Mouse (Mus musculus): ENCODE measurements around the gene Hnrnpa0. TPM values are rescaled to one million over a fixed set of nuclear protein-coding genes. Genes with fewer than 3 reads are reported as not detected.
"Not testable (repeated sequence)": the region's sequence is repeated elsewhere in the genome, so short reads cannot be mapped to it uniquely, and the experiment has no call there.

Gene Hnrnpa0
- polyA plus RNA-seq, 1 experiment from 2014 or later = 13.7 TPM

DNA sequence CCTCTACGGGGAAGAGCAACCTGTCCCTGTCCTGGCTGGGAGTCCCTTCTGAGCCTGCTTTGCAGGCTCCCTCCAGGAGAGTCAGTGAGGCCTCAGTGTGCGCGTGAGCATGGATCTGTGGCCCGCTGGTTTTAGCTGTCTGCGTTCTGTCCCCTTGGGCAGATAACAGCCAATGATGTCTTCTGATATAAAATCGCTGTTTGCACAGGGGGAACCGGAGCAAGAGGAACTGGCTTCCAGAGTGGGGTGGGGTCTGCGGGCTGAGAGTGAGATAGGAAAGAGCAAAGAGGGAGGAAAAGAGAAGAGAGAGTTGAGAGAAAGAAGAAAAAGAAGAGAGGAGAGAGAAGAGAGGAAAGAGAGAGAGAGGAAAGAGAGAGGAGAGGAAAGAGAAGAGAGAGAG is 28.7 kb upstream of the Hnrnpa0 start:
- Histone ChIP-seq H3K36me3 (ENCODE audit: control insufficient read depth, insufficient read depth) (peaks cover 16% of the 10 kb centered on the region), H3K4me3 (ENCODE audit: low read length) (peak overlapping the region; percentile 81), H3K4me2 (ENCODE audit: low read depth, low read length) (peak overlapping the region; percentile 87), H3K27me3 (ENCODE audit: control insufficient read depth, insufficient read depth, low read length) (no peaks in the 10 kb centered on the region), H3K9me3 (replicated peaks; ENCODE audit: control insufficient read depth, low read length) (peaks cover 3% of the 10 kb centered on the region; the same call in 1 of the 2 replicates), H3K9ac (ENCODE audit: low read length) (peak overlapping the region; percentile 82), H3K27ac (ENCODE audit: low read length) (no peak overlapping the region; the same call in 1 of the 2 replicates), H3K4me1 (ENCODE audit: control insufficient read depth, insufficient read depth, low read length) (peaks cover 5% of the 10 kb centered on the region)
- 14% methylated on average over 8 of the region's 8 CpGs for whole genome bisulfite sequencing
- no peak; the same call in 1 of the 2 replicates for ATAC-seq (replicated peaks; ENCODE audit: extremely low read depth, insufficient read depth, low FRiP score)

DNA sequence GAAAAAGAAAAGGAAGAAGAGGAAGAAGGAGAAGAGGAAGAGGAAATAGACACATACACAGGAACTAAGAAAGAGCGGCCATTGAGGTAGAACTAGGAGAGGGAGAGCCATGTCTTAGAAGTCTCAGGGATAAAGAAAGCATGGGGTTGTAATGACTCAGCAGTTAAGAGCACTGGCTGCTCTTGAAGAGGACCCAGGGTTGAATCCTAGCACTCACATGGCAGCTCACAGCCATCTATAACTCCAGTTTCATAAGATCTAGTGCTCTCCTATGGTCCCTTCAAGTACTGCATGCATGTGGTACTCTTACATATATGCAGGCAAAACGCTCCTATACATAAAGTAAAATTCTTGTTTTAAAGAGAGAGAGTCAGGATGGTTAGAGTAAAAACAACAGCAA is 27.7 kb upstream of the Hnrnpa0 start:
- no peaks in the 10 kb centered on the region for H3K27me3 ChIP-seq (ENCODE audit: control insufficient read depth, insufficient read depth, low read length)
- no peak for ATAC-seq (replicated peaks; ENCODE audit: extremely low read depth, insufficient read depth, low FRiP score)

DNA sequence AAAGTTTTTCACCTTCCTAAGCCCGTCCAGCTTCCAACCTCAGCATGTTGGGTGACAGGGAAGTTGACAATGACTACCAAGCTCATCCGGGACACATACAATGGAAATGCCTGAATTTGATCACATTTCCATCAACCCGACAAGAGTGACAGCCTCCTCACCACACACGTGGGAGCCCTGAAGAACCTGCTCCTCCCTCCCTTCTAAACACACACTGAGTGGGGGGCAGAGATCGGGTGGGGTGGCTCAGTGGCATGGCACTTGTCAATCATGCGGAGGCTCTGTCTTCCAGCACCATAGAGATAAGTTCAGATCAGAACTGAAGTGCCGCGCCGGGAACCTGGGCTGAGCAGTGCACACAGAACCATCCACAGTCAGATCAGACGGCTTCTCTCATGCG is 22.1 kb upstream of the Hnrnpa0 start:
- 69% methylated on average over 11 of the region's 11 CpGs for WGBS
- ATAC-seq (replicated peaks; ENCODE audit: extremely low read depth, insufficient read depth, low FRiP score) = no peak

More for the DNA sequence above, 27.7 kb upstream of the Hnrnpa0 start:
- no peak overlapping the region for H3K9ac ChIP-seq (ENCODE audit: low read length)
- no peak overlapping the region for H3K27ac ChIP-seq (ENCODE audit: low read length)
- WGBS = 90% methylated on average over 2 of the region's 2 CpGs
- no peaks in the 10 kb centered on the region for H3K9me3 ChIP-seq (replicated peaks; ENCODE audit: control insufficient read depth, low read length)
- peaks cover 11% of the 10 kb centered on the region for H3K36me3 ChIP-seq (ENCODE audit: control insufficient read depth, insufficient read depth)
- H3K4me1 ChIP-seq (ENCODE audit: control insufficient read depth, insufficient read depth, low read length) = peaks cover 5% of the 10 kb centered on the region
- no peak overlapping the region for H3K4me3 ChIP-seq (ENCODE audit: low read length)
- H3K4me2 ChIP-seq (ENCODE audit: low read depth, low read length) = no peak overlapping the region

DNA sequence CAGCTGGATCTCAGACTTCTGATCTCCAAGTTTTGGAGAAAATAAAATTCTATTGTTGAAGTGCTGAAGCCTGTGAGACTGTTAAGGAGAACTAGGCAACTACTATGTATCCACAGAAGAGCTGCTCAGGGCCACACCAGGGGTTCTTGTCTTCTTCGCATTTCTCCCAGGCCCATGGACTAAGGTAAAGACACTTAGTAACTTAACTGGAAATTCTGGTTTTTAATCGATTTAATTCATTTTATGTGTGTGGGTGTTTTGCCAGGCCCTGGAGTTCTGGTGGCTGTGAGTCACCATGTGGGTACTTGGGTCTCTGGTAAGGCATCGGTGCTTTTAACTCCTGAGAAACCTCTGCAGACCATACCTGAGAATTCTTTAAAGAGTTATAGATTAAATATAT is 21.3 kb upstream of the Hnrnpa0 start:
- Histone ChIP-seq H3K4me3 (ENCODE audit: low read length) (no peak overlapping the region), H3K27ac (ENCODE audit: low read length) (no peak overlapping the region), H3K9me3 (replicated peaks; ENCODE audit: control insufficient read depth, low read length) (no peaks in the 10 kb centered on the region; the same call in 1 of the 2 replicates), H3K36me3 (ENCODE audit: control insufficient read depth, insufficient read depth) (no peaks in the 10 kb centered on the region), H3K4me1 (ENCODE audit: control insufficient read depth, insufficient read depth, low read length) (peaks cover 3% of the 10 kb centered on the region; the same call in 1 of the 2 replicates), H3K27me3 (ENCODE audit: control insufficient read depth, insufficient read depth, low read length) (no peaks in the 10 kb centered on the region), H3K9ac (ENCODE audit: low read length) (no peak overlapping the region), H3K4me2 (ENCODE audit: low read depth, low read length) (no peak overlapping the region)
- 80% methylated on average over 3 of the region's 3 CpGs for WGBS
- ATAC-seq (replicated peaks; ENCODE audit: extremely low read depth, insufficient read depth, low FRiP score) = no peak

More for the DNA sequence above, 22.1 kb upstream of the Hnrnpa0 start:
- Histone ChIP-seq H3K27ac (ENCODE audit: low read length) (no peak overlapping the region), H3K4me2 (ENCODE audit: low read depth, low read length) (no peak overlapping the region), H3K4me1 (ENCODE audit: control insufficient read depth, insufficient read depth, low read length) (peaks cover 3% of the 10 kb centered on the region; the same call in 1 of the 2 replicates), H3K36me3 (ENCODE audit: control insufficient read depth, insufficient read depth) (no peaks in the 10 kb centered on the region), H3K4me3 (ENCODE audit: low read length) (no peak overlapping the region), H3K27me3 (ENCODE audit: control insufficient read depth, insufficient read depth, low read length) (no peaks in the 10 kb centered on the region), H3K9me3 (replicated peaks; ENCODE audit: control insufficient read depth, low read length) (no peaks in the 10 kb centered on the region; the same call in 1 of the 2 replicates), H3K9ac (ENCODE audit: low read length) (no peak overlapping the region)

DNA sequence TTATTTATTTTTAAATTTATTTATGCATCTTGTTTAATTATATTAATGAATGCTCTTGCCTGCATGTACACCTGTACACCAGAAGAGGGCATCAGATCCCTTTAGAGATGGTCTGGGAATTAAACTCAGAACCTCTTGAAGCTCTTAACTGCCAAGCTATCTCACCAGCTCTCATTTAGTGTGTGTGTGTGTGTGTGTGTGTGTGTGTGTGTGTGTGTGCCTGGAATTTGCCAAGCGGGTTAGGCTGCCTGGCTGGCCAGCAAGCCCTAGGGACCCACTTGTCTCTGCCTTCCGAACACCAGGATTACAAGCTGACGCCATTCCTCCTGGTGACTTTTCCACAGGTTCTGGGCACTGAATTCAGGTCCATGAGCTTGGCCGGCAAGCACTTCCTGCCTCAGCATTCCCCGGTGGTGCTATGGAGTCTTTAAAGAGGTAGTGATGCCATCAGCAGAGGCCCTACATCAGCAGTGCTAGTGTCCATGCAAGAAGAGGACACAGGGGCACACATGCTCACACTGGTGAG is 20.7 kb upstream of the Hnrnpa0 start:
- peak; percentile 65 for ATAC-seq (replicated peaks; ENCODE audit: extremely low read depth, insufficient read depth, low FRiP score)

DNA sequence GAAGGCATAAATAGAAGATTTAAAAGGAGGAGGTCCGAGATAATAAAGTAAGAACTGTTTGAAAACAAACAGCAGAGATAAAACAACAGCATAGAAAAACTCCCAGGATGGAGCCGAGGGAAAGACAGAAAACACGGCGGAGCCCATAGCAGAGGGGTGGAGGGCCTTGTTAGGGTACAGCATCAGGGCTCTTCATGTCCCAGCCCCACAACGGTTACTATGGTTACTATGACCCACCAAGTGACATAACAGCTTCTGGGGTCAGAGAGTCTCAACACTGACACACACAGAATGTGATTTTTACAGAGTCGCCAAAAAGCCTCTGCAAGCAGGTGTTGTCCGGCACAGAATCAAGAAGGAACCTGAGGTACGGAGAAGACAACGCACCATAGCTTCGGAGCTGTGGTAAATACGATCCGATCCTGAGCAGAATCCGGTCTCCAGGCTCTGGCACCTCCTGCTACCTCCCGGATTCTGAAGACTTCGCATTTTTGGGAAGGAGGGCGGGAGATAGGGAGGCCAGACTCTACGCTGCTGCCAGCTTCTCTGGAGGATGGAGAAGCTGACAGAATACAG is 20.0 kb upstream of the Hnrnpa0 start:
- H3K4me2 ChIP-seq (ENCODE audit: low read depth, low read length) = peak overlapping the region; percentile 93
- no peaks in the 10 kb centered on the region; the same call in 1 of the 2 replicates for H3K9me3 ChIP-seq (replicated peaks; ENCODE audit: control insufficient read depth, low read length)
- ATAC-seq (replicated peaks; ENCODE audit: extremely low read depth, insufficient read depth, low FRiP score) = peak; percentile 83
- no peaks in the 10 kb centered on the region for H3K27me3 ChIP-seq (ENCODE audit: control insufficient read depth, insufficient read depth, low read length)
- peak overlapping the region; percentile 50 for H3K4me3 ChIP-seq (ENCODE audit: low read length)
- 1% methylated on average over 17 of the region's 17 CpGs for WGBS
- peaks cover 3% of the 10 kb centered on the region; the same call in 1 of the 2 replicates for H3K4me1 ChIP-seq (ENCODE audit: control insufficient read depth, insufficient read depth, low read length)
- no peaks in the 10 kb centered on the region for H3K36me3 ChIP-seq (ENCODE audit: control insufficient read depth, insufficient read depth)
- peak overlapping the region; percentile 35 for H3K9ac ChIP-seq (ENCODE audit: low read length)
- no peak overlapping the region for H3K27ac ChIP-seq (ENCODE audit: low read length)

More for the DNA sequence above, 20.7 kb upstream of the Hnrnpa0 start:
- peak overlapping the region; percentile 35; the same call in 1 of the 2 replicates for H3K9ac ChIP-seq (ENCODE audit: low read length)
- H3K4me2 ChIP-seq (ENCODE audit: low read depth, low read length) = peak overlapping the region; percentile 93
- peak overlapping the region; percentile 50 for H3K4me3 ChIP-seq (ENCODE audit: low read length)
- no peak overlapping the region for H3K27ac ChIP-seq (ENCODE audit: low read length)
- H3K4me1 ChIP-seq (ENCODE audit: control insufficient read depth, insufficient read depth, low read length) = peaks cover 3% of the 10 kb centered on the region; the same call in 1 of the 2 replicates
- no peaks in the 10 kb centered on the region for H3K36me3 ChIP-seq (ENCODE audit: control insufficient read depth, insufficient read depth)
- WGBS = 30% methylated on average over 5 of the region's 5 CpGs
- H3K27me3 ChIP-seq (ENCODE audit: control insufficient read depth, insufficient read depth, low read length) = no peaks in the 10 kb centered on the region
- no peaks in the 10 kb centered on the region; the same call in 1 of the 2 replicates for H3K9me3 ChIP-seq (replicated peaks; ENCODE audit: control insufficient read depth, low read length)

DNA sequence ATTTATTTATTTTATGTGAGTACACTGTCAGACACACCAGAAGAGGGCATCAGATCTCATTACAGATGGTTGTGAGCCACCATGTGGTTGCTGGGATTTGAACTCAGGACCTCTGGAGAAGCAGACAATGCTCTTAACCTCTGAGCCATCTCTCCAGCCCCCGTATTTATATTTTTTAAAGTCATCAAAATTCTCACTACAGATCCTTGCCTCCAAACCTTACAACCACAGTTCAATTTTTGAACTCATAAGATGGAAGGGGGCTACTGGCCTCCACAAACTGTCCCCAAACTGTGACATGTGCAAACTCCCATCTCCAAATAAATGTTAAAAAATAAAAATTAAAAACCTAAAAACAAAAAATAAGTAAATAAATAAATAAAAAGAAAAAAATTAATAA is 19.4 kb upstream of the Hnrnpa0 start:
- Histone ChIP-seq H3K4me1 (ENCODE audit: control insufficient read depth, insufficient read depth, low read length) (peaks cover 3% of the 10 kb centered on the region; the same call in 1 of the 2 replicates), H3K9me3 (replicated peaks; ENCODE audit: control insufficient read depth, low read length) (no peaks in the 10 kb centered on the region; the same call in 1 of the 2 replicates), H3K9ac (ENCODE audit: low read length) (no peak overlapping the region), H3K27ac (ENCODE audit: low read length) (no peak overlapping the region), H3K4me2 (ENCODE audit: low read depth, low read length) (no peak overlapping the region), H3K27me3 (ENCODE audit: control insufficient read depth, insufficient read depth, low read length) (no peaks in the 10 kb centered on the region), H3K4me3 (ENCODE audit: low read length) (no peak overlapping the region), H3K36me3 (ENCODE audit: control insufficient read depth, insufficient read depth) (no peaks in the 10 kb centered on the region)
- WGBS = 73% methylated on average over 1 of the region's 1 CpGs
- ATAC-seq (replicated peaks; ENCODE audit: extremely low read depth, insufficient read depth, low FRiP score) = no peak

DNA sequence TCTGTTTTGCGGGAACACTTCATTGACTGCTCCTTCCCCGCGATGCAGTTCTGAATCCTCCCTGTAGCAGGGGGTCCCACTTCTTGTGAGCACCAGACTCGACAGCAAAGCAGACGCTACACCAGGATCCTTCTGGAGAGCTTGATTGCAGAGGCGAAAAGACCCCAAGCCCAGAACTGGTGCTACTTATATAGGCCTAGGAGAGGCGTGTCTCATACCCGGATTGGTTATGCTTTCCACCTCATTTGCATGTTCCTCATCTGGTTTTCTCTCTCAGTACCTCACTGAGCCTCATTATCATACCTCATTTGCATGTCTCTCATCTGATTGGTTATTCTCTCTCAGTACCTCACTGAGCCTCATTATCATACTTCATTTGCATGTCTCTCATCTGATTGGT is 18.2 kb upstream of the Hnrnpa0 start:
- H3K4me2 ChIP-seq (ENCODE audit: low read depth, low read length); H3K36me3 ChIP-seq (ENCODE audit: control insufficient read depth, insufficient read depth); H3K9ac ChIP-seq (ENCODE audit: low read length); H3K9me3 ChIP-seq (replicated peaks; ENCODE audit: control insufficient read depth, low read length); H3K27me3 ChIP-seq (ENCODE audit: control insufficient read depth, insufficient read depth, low read length); ATAC-seq (replicated peaks; ENCODE audit: extremely low read depth, insufficient read depth, low FRiP score); H3K27ac ChIP-seq (ENCODE audit: low read length); H3K4me3 ChIP-seq (ENCODE audit: low read length); H3K4me1 ChIP-seq (ENCODE audit: control insufficient read depth, insufficient read depth, low read length): not testable (repeated sequence)
- 92% methylated on average over 8 of the region's 8 CpGs for WGBS

DNA sequence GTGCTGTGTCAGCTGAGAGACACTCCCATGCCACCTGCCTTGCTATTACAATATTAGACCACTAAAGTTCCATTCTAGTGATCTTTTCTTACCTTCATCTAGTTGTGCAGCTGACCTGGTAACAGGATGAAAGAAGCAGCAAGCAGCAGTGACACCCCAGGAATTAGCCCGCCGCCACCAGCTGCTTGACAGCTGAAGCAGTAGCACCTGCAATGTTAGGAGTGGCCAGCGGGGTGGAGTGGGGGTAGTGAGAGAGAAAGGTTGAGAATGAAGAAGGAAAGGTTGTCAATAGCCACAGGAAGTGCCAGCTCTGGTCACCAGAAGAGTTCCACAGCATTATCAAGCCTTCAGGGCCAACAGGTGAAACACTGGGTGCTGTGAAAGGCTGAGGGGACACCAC is 3.3 kb upstream of the Hnrnpa0 start:
- WGBS = 43% methylated on average over 3 of the region's 3 CpGs
- no peak for ATAC-seq (replicated peaks; ENCODE audit: extremely low read depth, insufficient read depth, low FRiP score)
- no peak overlapping the region for H3K27ac ChIP-seq (ENCODE audit: low read length)

More for the DNA sequence above, 3.3 kb upstream of the Hnrnpa0 start:
- Histone ChIP-seq H3K27me3 (ENCODE audit: control insufficient read depth, insufficient read depth, low read length) (no peaks in the 10 kb centered on the region), H3K4me2 (ENCODE audit: low read depth, low read length) (no peak overlapping the region), H3K9me3 (replicated peaks; ENCODE audit: control insufficient read depth, low read length) (no peaks in the 10 kb centered on the region), H3K4me3 (ENCODE audit: low read length) (no peak overlapping the region), H3K36me3 (ENCODE audit: control insufficient read depth, insufficient read depth) (no peaks in the 10 kb centered on the region), H3K4me1 (ENCODE audit: control insufficient read depth, insufficient read depth, low read length) (peaks cover 8% of the 10 kb centered on the region), H3K9ac (ENCODE audit: low read length) (no peak overlapping the region)
